Mouse (Mus musculus) ES-Bruce4 (cell line): ENCODE results near the gene Nr5a1. TPM values are rescaled to one million over a fixed set of nuclear protein-coding genes. Genes with fewer than 3 reads are reported as not detected.

ENCODE experiments used
- H3K27ac ChIP-seq: 2 replicates; pipeline ENCODE4 v1.5.1; 2012; ENCODE audit warnings: low read length, inconsistent platforms; ENCODE audit not compliant: insufficient read depth
- H3K27me3 ChIP-seq: 2 replicates; pipeline ENCODE4 v1.6.1; 2012; ENCODE audit warnings: mild to moderate bottlenecking, low read length, inconsistent platforms; ENCODE audit not compliant: control insufficient read depth, poor library complexity, insufficient read depth, severe bottlenecking
- H3K36me3 ChIP-seq: 2 replicates; pipeline ENCODE4 v1.6.1; 2012; ENCODE audit warnings: inconsistent platforms, mild to moderate bottlenecking, low read length, moderate library complexity; ENCODE audit not compliant: control insufficient read depth, poor library complexity, insufficient read depth, severe bottlenecking
- H3K4me1 ChIP-seq: one replicate; pipeline ENCODE4 v1.8.1; 2011; ENCODE audit warnings: low read length; ENCODE audit not compliant: control insufficient read depth, insufficient read depth
- H3K4me3 ChIP-seq: 2 replicates; pipeline ENCODE4 v1.5.1; 2011; ENCODE audit warnings: low read depth, mild to moderate bottlenecking, low read length
- H3K9ac ChIP-seq: 2 replicates; pipeline ENCODE4 v1.6.1; 2012; ENCODE audit warnings: low read depth, mild to moderate bottlenecking, inconsistent platforms; ENCODE audit not compliant: poor library complexity, severe bottlenecking
- H3K9me3 ChIP-seq: replicated peaks from 2 replicates; pipeline ENCODE4 v1.6.1; 2012; ENCODE audit warnings: mild to moderate bottlenecking, low read length, inconsistent platforms; ENCODE audit not compliant: control insufficient read depth, poor library complexity, insufficient read depth, severe bottlenecking
- CTCF ChIP-seq: IDR thresholded peaks from one replicate; pipeline ENCODE4 v1.8.1; 2011; ENCODE audit warnings: low read depth, low read length
- EP300 ChIP-seq: IDR thresholded peaks from 2 replicates; pipeline ENCODE4 v1.6.1; 2011; ENCODE audit warnings: low read depth, low read length; ENCODE audit not compliant: insufficient read depth
- POLR2A ChIP-seq: IDR thresholded peaks from one replicate; pipeline ENCODE4 v1.8.1; 2011; ENCODE audit warnings: low read length; ENCODE audit not compliant: insufficient read depth
- polyA plus RNA-seq: library from polyadenylated mRNA; stranded (reverse); fragments of >200 nt; gene quantifications from 2 replicates; pipeline ENCODE4 v1.2.4, GENCODE M21; 2011; ENCODE audit warnings: low read depth; ENCODE audit not compliant: missing spikeins, insufficient read depth, insufficient read length

Nr5a1 gene
- polyA plus RNA-seq, 1 experiment: not detected

DNA sequence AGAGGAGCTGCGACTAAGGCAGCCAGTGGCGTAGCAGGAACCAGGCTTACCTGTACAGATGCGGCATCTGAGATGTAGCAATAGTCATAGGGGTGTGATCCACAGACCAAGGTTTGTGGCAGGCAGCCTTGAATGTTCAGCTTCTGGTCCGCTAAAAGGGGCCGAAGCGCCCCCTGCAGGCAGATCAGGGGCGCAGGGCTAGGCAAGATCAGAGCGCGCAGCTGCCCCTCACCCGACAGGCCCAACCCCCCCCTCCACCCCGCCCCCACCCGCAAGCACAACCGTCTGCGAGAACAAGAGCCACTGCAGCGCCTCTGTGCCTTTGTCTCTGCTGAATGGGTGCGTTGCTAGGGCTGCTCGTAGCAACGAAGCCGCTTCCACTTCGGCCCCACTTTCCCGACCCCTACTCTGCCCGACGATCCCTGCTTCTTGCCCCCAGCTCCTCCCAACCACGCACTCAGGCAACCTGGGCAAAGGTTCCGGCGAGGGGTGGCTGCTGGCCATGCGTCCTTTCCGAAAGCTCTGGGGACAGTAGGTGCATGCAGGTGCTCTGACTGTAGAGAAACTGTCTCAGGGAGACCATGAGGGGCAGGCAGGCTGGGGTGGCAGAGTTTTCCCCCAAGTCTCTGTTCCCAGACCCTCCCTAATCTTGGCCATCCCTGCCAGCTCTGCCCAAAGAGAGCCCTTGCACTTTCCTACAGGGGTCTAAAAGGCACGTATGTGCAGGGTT, 25.4 kb downstream of the Nr5a1 start:
- Histone ChIP-seq H3K27ac (no peak overlapping the region), H3K9me3 (no peaks in the 10 kb centered on the region), H3K4me3 (peak overlapping the region; percentile 44), H3K27me3 (no peaks in the 10 kb centered on the region), H3K36me3 (no peaks in the 10 kb centered on the region), H3K9ac (peak overlapping the region; percentile 8), H3K4me1 (no peaks in the 10 kb centered on the region)
- TF ChIP-seq EP300 (0 out of 2 replicates have a peak, but pooled peaks have one; percentile 23), CTCF (peak; percentile 86), POLR2A (no peak)

DNA sequence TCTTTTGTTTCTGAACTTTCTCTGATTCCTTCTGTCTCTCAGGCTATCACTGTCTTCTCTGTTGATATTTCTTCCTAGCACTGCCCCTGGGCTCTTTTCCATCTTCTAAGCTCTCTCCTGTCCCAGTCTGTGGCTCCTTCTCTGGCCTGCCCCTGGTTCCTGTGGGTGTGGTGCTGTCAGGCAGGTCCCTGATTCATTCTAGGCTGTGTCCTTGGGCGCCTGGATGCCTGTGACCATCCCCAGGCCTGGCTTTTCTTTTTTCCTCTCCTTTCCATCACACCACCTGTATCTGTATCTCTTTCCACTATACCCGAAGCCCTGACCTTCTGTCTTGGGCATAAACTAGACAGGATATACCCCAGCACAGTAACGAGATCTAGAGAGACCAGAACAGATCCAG, 28.6 kb downstream of the Nr5a1 start:
- Histone ChIP-seq H3K4me1 (no peaks in the 10 kb centered on the region), H3K9me3 (no peaks in the 10 kb centered on the region), H3K4me3 (no peak overlapping the region), H3K27me3 (no peaks in the 10 kb centered on the region), H3K27ac (no peak overlapping the region), H3K36me3 (no peaks in the 10 kb centered on the region), H3K9ac (no peak overlapping the region)
- TF ChIP-seq EP300 (no peak), POLR2A (no peak), CTCF (no peak)

DNA sequence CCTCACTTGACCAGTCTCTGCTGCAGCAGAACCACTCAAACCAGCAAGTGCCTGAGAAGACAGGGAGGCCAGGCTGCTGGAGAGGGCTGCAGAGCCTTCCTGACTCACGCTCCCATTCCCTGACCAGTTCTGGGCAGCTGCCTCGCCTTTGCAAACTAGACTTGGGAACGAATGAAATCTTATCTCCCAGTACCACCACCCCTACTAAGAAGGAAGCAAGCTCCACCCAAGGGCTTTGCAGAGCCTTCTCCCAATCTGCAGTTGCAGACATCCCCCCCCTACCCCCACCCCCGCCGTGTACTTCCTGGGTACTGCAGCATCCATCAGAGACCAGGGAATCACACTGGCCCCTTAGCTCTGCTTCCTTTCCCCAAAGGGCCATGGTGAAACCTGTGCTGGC, 31.3 kb downstream of the Nr5a1 start:
- TF ChIP-seq EP300 (no peak), POLR2A (no peak), CTCF (no peak)
- Histone ChIP-seq H3K4me1 (no peaks in the 10 kb centered on the region), H3K36me3 (no peaks in the 10 kb centered on the region), H3K9me3 (no peaks in the 10 kb centered on the region), H3K27me3 (no peaks in the 10 kb centered on the region), H3K27ac (no peak overlapping the region), H3K4me3 (no peak overlapping the region), H3K9ac (no peak overlapping the region)

- no peak overlapping the region for H3K9ac ChIP-seq
- H3K27ac ChIP-seq: no peak overlapping the region
- no peaks in the 10 kb centered on the region for H3K27me3 ChIP-seq
- no peaks in the 10 kb centered on the region for H3K4me1 ChIP-seq
- H3K36me3 ChIP-seq: no peaks in the 10 kb centered on the region
- H3K4me3 ChIP-seq: no peak overlapping the region
- TF ChIP-seq POLR2A (no peak), CTCF (no peak), EP300 (no peak)
- no peaks in the 10 kb centered on the region for H3K9me3 ChIP-seq
Measured at GRCm38 (mm10) chr2:38682209-38682608, 32.1 kb downstream of the Nr5a1 start.

- H3K27me3 ChIP-seq: no peaks in the 10 kb centered on the region
- no peak overlapping the region for H3K27ac ChIP-seq
- no peaks in the 10 kb centered on the region for H3K4me1 ChIP-seq
- H3K4me3 ChIP-seq: no peak overlapping the region
- no peaks in the 10 kb centered on the region for H3K36me3 ChIP-seq
- H3K9ac ChIP-seq: no peak overlapping the region
- no peak for TF ChIP-seq EP300
- no peak for TF ChIP-seq POLR2A
- no peak for TF ChIP-seq CTCF
- H3K9me3 ChIP-seq: no peaks in the 10 kb centered on the region
Measured at GRCm38 (mm10) chr2:38678947-38679346, 35.4 kb downstream of the Nr5a1 start.

DNA sequence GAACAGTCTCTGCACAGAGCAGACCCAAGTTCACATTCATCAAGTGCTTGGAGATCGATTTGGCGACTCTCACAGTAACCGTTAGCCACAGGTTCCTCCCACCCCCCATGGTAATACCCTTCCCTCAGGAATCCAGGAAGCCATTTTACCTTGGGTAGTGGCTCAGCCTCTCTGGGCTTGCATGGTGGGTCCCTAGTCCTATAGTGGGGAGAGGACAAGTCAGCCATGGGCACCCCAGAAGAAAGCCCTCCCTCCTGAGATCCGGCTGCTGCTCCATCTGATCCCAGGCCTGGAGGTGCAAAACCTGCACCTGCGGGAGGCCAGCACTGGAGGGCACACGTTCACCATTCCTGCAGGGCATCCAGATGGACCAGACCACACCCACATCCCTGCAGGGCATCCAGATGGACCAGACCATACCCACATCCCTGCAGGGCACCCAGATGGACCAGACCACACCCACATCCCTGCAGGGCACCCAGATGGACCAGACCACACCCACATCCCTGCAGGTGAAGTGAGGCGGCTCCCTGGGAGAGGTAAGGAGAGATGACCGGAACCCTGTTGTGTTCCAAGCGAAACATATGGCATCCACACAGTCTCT, 38.9 kb downstream of the Nr5a1 start:
- no peaks in the 10 kb centered on the region for H3K27me3 ChIP-seq

More for the DNA sequence above, 38.9 kb downstream of the Nr5a1 start:
- no peak overlapping the region for H3K27ac ChIP-seq
- H3K4me1 ChIP-seq: peaks cover 2% of the 10 kb centered on the region
- H3K36me3 ChIP-seq: no peaks in the 10 kb centered on the region
- H3K4me3 ChIP-seq: no peak overlapping the region
- no peaks in the 10 kb centered on the region for H3K9me3 ChIP-seq
- TF ChIP-seq POLR2A: no peak
- TF ChIP-seq EP300: peak; percentile 73
- peak; percentile 56 for TF ChIP-seq CTCF
- H3K9ac ChIP-seq: no peak overlapping the region
